Mouse (Mus musculus) spleen, postnatal 14 days (tissue): Measurements from ENCODE around the gene Tlk2.

ENCODE experiments used
- DNase-seq, 2 experiments: peaks; one replicate each; pipeline ENCODE4 v3.0.0; 2021 to 2022; ENCODE audit warnings: low spot score in 2 of 2

Tlk2 gene

DNA sequence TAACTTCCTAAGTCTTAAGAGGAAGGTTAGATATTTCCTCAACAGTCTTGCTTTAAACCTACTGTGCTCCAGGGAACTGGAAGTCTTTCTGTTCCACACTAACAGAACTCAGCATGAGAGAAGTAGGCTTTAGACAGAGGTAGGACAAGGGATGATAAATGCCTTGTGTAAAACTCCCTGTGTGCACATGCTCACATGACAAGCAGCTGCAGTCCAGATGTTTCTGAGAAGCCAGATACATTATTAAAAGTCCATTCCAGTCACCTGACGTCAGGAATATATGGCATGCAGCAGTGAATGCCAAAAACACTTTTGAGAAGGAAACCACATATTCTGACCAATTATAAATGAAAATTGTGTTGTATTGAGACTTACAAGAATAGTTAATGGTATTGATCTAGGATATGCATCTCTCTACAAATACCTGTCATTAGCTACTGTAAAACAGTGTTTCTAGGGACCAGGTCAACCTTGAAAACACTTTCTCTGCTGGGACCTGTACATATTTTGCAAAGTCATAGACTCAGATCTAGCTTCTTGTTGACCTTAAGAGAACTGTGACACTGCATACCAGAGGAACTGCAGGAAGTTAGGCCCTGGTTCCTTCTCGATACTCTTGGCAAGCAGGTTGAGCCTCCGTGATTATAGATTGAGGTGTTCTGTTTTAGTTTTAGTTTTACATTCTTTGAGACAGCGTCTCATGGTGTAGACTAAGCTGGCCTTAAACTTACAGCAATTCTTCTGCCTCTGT, 83.2 kb downstream of the Tlk2 start:
- no peak for DNase-seq

DNA sequence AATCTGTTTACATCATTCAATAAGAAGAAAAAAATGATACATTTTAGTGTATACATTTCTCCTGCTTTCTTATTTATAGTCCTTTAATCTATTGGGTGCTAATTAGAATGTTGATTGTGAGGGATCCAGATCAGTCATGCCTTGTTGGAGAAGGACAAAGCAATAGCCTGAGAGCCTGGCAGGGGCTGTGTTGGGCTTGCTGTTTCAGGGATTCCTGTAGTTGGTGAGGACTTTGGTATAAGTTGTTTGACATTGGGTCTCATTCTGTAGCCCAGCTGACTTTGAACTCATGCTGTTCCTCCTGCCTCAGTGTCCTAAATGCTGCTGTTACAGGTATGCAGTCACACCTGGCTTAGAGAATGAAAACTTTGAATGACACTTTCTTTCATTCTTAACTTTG, 85.9 kb downstream of the Tlk2 start:
- DNase-seq = no peak

DNA sequence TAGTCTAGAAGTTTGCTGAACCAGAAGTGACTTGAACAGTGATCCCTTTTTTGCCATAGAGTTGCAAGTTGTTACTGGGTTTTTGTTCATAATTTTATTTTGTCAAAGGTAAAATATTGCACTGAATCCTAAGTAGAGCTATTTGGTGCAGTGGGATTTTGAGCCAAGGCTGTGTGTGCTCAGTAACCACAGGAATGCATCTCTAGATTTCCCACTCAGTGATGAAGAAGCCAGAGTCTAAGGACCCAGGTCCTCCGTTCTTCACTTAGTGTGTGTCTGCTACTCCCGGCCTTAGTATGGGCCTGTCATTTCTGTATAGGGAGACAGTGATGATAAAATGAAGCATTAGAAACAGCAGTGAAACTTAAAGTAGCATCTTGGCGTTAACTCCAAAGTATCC, 86.4 kb downstream of the Tlk2 start:
- no peak for DNase-seq

DNA sequence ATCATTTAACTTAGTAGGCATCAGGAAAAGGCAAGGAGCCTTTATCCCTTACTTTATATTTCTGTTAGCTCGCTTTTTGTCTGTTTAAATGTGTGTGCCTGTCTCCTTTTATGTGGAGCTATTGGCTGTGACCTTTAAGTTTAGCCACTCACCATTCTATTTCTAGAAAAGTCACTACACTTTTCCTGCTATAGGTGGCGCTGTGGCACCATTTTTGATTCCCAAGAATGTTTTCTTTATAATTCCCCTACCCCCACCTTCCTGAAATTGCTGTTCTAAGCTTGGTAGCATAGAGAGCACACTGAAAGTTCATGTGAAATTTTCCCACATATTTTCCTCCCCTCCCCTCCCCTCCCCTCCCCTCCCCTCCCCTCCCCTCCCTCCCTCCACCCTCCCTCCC, 91.5 kb downstream of the Tlk2 start:
- DNase-seq = no peak

DNA sequence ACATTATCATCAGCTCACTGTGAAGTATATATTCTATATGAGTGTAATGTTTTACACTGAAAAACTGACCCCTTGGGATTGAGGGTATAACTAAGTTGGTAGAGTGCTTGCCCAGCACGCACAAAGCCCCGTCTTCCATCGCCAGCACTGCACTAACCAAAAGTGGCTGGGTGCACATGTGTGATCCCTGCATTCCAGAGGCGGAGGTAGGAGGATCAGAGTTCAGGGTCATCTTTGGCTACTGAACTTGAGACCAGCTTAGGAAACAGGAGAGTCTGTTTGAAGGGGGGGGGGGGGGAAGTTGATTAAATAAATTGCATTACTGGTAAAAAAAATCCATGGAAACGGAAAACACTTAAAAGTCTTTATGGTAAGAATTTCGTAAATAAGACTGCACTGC, 101.8 kb downstream of the Tlk2 start:
- no peak for DNase-seq

DNA sequence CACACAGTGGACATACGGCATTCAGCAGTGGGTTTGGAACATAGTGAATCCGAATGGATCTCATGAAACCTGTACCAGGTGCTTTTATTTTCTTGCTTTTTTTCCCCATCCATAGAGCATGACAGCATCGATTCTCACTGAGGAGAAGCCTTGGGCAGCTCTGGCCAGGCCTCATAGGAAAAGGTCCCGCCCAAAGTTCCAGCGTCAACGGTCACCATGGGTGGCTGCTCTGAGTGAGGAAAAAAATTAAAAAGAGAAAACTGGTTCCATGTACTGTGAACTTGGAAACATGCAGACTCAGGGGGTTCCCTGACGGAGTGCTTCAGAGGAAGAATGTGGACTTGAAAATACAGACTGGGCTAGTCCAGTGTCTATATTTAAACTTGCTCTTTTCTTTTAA, 102.7 kb downstream of the Tlk2 start:
- no peak for DNase-seq

DNA sequence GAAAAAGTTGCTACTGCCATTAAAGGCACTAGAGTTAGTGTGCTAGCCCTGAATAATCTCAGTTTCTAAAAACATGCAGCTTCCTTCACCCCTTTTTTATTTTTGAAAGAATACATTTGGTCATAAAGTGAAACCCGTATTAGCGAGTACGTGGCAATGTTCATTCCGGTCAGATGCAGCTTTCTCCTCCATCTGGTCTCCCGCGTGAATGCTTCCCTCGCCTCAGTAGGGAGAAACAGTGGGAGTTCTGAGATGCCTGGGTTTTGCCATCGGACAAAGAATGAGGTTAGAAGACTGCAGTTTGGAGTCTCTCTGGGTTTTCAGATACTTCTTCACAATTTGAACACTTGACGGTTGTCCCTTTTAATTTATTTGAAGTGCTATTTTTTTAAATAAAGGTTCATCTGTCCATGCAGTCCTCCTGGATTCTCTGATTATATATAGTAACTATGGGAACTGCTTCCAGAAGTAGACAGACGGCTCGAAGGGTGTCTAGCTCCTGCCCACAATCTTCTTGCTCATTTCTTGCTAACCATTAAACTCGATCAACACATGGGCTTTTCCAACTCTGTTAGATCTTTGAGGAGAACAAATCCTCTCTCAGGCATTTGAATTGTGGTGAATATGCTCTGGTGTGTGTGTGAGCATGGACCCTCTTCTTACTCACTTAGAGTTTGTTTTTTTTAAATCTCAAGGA, 103.3 kb downstream of the Tlk2 start:
- no peak for DNase-seq

DNA sequence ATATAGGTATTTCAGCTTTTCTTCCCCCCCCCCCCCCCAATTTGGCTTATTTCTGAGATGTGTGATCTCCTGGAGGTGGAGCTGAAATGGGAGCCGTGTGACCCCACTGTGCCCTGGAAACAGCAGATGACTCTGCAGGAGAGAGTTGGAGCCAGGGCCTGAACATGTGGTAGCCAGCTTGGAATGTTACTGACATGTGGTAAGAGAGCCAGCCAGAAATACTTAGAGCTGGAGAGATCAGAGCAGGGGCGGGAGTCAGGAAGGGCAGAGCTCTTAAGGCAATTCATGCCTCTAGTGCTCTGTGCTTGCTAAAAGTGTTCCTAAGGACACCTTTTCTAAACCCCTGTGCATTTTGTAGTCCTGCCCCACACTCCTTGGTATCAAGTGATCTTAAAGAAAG, 103.9 kb downstream of the Tlk2 start:
- no peak for DNase-seq

DNA sequence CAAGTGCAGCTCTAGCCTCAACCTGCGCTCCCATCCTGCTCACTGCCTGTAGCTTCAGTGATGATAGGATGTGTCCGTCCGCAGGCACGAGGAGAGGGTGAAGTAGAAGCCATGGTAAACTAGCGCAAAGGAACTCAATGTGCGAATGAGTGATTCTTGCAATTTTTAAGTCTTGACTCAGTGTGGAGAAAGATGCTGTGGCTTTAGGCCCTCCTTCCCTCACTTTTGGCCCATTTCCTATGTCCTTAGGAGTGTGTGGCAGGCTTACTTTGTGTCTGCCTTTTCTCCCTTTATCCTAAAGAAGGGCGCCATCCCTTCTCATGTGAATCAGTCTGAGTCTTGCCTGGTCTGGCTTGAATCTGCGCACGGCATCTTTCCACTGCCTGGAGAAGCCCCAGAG, 104.4 kb downstream of the Tlk2 start:
- DNase-seq = no peak

DNA sequence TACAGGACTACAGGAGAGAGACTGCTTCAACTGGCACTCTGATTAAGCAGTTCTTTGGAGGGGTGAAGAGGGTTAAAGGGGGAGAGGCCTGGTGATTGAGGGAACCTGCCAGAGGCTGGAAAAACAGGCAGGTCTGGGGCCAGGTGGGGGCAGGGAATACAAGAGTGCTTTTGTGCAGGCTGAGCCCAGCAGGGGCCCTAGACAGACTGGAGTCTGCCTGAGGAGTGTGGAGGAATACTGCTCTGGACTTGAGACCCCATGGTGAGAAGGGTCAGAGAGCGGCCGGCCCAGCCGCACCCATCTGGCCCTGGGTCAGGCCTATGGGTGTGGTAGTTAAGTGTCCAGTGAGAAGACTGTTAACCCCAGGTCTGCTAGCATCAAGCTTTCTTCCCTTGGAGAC, 107.1 kb downstream of the Tlk2 start:
- DNase-seq = no peak

DNA sequence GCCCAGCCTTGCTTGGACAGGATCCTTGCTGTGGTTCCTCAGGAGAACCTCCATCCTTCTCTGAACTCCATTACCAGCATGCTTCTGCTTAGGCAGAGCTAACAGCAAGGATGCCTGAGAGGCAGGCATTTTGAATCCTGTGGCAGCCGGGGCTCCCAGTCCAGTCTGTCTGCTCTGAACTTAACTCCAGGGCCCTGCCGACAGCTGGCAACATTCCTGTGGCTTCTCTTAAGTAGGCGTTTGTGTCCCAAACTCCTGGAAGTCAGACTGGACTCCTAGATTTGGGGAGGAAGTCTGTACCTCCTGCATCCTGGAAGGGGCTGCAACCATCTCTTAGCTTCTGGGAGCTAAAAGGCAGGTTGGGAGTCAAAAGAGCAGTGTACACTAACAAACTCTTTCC, 110.8 kb downstream of the Tlk2 start:
- no peak for DNase-seq

DNA sequence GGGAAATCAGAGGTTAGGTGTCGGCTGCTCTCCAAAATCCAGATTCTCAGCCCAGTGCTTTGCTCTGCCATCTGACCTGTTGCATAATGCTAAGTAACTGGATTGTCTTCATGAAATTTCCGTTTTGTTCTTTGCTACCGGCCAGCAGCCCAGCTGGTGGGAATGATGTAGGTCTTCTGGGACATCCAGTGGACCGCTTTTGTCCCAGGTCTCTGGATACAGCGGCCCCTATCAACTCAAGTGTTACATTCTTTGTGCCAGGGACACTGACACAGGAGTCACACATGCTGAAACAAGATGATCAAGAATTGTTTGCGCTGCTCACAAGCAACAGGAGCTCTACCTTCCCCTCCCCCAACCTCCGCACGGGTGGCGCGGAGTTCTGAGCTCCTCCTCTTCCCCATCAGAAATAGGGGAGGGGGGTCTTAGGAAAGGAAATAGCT, 113.1 kb downstream of the Tlk2 start:
- DNase-seq = no peak

DNA sequence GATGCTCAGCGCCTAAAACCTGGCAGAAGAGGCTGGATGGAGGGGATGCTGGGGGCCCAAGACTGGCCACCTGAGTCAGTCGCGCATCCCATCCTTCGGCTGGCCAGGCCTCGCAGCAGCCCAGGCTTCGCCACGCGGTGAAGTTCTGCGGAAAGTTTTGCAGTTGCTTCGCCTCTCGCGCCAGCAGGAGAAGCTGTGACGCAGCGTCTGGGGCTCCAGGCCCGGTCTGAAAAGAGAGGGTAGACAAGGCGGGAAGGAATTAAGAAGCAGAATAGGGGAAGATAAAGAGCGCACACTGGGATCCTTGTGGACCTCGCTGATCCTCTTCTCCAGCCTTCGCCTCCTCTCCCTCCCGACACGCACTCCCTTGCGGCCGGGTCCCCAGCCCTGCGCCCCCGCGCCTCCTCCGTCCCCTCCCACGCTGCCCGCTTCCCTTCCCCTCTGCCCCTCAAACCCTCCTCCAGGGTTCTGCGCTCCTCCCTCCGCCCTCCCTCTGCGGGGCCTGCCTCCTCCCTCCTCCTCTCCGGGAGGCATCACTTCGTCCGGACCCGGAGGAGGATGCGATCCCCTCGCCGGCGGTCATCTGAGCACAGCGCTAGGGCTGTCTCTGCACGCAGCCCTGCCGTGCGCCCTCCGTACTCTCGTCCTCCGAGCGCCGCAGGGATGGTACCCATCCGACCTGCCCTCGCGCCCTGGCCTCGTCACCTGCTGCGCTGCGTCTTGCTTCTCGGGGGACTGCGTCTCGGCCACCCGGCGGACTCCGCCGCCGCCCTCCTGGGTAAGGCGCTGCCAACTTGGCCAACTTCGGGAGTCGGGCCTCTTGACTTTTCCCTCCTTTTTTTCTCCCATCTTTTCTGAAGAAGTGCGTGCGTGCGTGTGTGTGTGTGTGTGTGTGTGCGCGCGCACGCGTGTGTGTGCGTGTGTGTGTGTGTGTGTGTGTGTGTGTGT, 113.8 kb downstream of the Tlk2 start, which contains the start of gene Mrc2:
Gene Mrc2 (plus strand): TSS at position 520 of the 948 bp plus-strand sequence.
- DNase-seq = no peak

DNA sequence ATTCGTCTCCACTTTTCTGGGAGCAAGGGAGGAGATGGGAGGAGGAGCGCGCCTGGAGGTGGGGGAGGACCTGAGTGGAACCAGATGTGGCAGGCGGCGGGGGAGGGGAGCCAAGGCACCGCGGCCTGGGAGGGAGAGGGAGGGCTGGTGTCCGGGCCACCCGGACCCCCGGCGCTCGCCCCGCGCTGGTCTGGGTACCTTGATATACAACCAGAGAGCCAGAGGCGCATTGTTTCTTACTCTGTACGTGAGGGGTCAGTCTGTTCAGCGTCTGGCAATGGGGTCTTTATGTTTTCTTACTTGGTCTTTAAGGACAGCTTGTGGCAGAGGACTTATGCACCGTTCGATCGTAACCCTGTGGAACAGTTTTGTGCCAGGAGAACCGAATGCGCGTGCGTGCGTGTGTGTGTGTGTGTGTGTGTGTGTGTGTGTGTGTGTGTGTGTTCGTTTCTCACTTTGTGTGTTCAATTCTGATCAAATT, 114.5 kb downstream of the Tlk2 start:
- DNase-seq = no peak

DNA sequence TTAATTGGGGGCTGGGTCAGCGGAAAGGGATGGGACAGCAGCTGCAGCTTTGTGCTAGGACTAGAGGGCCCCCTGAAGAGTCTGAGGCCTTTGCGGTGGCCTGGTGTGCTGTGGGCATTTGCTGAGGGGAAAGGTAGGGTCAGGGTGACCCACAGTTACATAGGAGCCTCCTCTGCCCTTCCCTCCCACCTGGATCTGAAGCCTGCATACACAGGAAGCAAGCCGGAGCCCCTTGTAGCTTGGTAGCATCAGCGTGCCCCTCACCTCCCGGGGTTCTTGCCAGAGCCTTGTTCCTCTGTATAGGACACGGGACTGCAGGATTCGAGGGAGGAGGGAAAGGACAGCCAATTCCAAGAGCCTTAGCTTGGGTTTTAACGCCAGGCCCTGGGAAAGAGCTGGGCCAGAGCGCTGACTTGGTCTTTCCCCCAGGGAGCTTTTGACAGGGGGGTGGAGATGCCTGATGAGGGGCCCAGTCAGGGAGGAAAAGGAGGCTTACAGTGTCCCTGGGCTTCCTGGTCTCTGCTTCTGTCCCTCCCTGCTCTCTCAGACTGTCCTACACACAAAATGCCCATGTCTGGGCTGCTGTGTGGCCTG, 115.4 kb downstream of the Tlk2 start:
- DNase-seq = no peak

DNA sequence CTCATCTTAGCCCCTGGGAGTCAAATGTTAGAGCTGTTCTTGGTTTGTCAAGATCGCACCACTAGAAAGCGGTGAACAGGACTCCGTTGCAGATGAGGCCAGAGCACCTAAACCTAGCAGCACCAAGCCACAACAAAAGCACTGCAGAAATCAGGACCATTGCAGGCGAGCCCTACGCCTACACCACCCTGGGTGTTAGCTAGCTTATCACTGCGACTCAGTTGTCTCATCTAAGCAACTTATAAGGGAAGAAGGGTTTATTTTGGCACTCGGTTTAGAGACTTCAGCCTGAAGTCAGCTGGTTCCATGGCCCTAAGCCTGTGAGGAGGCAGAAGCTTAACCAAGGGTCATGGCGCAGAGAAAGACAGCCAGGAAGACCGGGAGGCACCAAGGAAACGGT, 117.5 kb downstream of the Tlk2 start:
- DNase-seq = no peak

DNA sequence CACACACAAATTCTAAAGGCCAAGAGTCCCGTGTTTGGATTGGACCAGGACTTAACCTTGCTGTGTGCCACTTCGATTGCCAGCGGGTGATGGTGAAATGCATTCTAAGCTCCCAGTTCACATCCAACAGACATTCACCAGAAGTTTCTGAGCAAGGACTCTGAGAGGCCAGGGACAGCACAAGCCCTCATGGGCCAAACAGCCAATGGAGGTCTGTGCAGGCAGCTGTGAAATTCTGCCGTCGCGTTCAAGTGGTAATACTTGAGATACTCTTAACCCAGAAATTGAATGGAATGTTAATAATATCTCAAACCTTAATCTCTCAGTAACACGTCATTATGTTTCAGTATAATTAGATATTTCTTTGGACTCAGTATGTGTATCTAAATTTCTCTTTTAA, 131.6 kb downstream of the Tlk2 start:
- no peak for DNase-seq

DNA sequence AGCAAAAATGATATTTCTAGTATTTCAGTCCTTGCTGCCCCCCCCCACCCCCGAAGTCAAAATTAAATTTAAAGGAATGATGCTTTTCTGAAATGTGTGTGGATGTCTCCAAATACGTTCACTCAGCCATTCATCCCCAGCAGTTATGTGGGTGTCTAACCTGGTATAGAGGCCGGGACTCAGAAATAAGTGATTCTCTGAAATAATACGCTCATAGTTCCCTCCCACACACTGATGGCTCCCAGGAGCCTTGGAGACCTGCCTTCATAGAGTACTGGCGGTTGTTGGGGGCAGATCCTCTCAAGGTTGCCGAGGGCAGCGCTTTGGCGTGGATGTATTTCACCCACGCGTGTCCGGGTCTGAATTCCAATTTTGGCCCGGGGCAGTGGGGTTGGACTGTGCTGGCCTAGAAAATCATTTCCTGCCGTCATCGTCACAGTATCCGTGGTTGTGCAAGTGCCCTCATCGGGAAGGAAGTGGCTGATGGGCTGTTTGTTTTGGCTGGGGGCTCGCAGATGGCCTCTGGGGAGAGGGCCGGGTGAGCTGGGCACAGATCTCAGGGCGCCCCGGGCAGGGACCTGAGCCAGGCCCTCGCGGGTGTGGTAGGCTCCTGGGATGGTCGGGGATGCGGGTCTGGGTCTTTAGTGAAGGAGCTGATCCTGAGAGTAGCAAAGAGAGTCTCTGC, 132.8 kb downstream of the Tlk2 start:
- DNase-seq = no peak

DNA sequence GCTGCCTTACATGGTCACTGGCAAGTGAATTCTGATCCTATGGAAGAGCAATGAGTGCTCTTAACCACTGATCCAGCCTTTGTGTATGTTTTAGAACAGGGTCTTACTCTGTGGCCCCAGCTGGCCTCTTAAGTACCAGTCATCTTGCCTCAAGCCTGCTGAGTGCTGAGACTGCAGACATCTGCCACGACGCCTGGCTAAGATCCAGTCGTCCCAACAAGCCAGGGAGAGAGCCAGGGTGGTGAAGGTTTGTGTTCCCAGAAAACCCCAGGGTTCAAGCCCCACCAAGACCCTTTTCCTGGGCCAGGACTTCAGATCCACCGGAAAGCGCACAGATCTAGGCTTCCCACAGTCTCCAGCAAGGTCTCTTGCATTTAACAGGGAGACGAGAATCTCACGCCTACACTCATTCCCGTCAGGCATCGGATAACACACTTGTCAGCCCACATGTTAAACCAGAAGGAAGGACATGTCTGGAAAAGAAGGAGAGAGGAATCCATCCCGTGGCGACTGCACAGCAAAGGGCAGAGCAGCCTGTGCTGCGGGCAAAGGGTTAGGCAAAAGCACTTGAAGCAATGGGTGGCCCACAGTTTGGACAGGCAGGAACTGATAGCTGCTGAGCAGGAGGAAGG, 133.8 kb downstream of the Tlk2 start:
- no peak for DNase-seq

DNA sequence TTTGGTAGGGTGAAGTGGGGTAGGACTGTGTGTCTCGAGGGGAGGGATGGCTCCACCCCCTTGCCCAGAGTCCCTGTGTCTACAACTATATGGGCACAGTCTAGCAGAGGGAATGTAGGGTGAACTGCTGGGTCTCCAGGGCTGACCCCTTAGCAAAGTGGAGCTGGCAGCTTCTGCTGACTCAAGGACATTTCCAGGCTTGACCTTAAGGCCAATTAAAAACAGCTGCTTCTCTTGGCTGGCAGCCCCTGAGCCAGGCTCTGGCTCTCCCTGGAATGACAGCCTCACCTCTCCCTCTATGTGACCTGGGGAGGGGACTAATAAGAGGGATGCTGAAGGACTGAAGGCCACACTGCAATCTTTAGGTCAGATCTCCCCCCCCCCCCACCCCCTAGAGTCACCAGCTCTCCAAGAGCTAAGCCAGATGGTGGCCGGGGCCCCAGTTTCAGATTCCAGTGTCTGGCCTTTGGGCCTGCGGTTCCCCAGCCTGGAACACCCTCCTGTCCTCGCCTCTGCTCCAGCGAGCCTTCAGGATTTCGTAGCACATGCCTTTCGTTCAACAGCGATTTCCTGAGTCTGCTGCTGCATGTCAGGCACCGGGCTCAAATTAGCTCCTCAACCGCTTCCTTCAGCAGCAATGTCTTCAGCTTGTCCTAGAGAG, 134.5 kb downstream of the Tlk2 start:
- no peak for DNase-seq
